Mouse (Mus musculus): ENCODE data around the gene Nup205.

The Nup205 gene

GRCm38 (mm10) chr6:35277903-35278587, 100.8 kb downstream of the Nup205 start:
- DNase-seq (ENCODE audit: extremely low read depth, insufficient read length, low spot score): no peak

- no peak for DNase-seq (ENCODE audit: extremely low read depth, insufficient read length, low spot score)
Measured at GRCm38 (mm10) chr6:35279306-35279705, 102.1 kb downstream of the Nup205 start.

- no peak for DNase-seq (ENCODE audit: extremely low read depth, insufficient read length, low spot score)
Measured at GRCm38 (mm10) chr6:35288114-35288761, 111.0 kb downstream of the Nup205 start.

GRCm38 (mm10) chr6:35288920-35289319, 111.7 kb downstream of the Nup205 start:
- DNase-seq (ENCODE audit: extremely low read depth, insufficient read length, low spot score): no peak

GRCm38 (mm10) chr6:35289676-35290075, 112.5 kb downstream of the Nup205 start:
- no peak for DNase-seq (ENCODE audit: extremely low read depth, insufficient read length, low spot score)

GRCm38 (mm10) chr6:35294964-35295363, 117.7 kb downstream of the Nup205 start:
- DNase-seq (ENCODE audit: extremely low read depth, insufficient read length, low spot score): no peak

GRCm38 (mm10) chr6:35297001-35297400, 119.8 kb downstream of the Nup205 start:
- no peak for DNase-seq (ENCODE audit: extremely low read depth, insufficient read length, low spot score)
